Mouse (Mus musculus): ENCODE measurements around the gene Cacna1a.

Gene Cacna1a

DNA sequence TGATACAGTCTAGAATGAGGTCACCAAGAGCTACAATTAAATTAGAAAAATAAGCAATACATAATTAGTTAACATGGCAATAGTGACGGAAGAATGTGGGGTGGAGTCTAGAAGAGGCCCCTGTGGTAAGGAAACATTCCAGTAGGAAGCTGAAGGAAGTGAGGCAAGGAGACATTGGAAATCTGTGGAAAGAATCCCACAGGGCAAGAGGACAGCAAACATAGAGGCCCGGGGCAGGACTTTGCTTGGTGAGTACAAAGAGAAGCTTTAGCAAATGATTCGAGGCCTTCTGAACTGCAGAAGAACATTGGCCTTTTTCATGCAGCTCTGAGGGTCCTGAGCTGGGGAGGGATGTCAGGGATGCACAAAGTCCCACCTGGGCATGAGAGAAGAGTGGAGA, at the start of gene Cacna1a:
Cacna1a (plus strand) TSS at position 166 of the 400 bp plus-strand sequence.
- DNase-seq (ENCODE audit: low spot score in 2 of 2) = no peak

DNA sequence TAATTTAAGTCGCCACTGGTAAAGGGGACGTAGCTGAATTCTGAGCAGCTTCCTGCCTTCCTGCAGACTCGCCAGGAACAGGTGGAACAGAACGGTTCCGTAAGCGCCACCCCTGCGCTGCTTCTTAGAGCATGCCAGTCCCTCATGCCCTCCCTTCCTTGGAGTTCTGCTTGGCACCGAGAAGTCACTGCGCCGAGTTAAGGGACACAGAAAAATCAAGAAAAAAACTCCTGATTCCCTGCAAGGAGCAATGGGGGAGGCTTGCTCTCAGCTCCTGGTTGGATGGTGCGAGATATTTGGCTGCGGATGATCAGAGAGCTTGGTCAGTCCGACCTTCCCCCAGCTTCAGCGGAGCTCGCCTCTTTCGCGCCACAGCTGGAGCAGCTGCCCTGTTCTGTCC, 49.7 kb upstream of the Cacna1a start:
- no peak for DNase-seq (ENCODE audit: low spot score in 2 of 2)

DNA sequence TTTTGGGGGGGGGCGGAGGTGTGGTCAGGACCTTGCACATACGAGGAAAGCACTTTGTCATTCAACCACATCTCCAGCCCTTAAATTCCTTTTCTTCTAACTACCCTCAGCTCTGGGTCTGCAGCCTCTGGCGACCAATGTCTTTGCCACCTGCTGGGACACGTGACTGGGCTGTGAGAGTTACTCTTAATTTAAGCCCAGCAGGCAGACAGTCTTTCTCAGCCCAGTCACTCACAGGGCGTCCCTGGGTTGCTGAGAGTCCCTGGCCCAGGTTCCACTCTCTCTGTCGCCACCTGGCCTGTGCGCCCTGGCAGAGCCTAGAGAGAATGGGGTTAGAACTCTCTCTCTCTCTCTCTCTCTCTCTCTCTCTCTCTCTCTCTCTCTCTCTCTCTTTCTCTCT, 48.9 kb upstream of the Cacna1a start:
- DNase-seq (ENCODE audit: low spot score in 2 of 2) = no peak

DNA sequence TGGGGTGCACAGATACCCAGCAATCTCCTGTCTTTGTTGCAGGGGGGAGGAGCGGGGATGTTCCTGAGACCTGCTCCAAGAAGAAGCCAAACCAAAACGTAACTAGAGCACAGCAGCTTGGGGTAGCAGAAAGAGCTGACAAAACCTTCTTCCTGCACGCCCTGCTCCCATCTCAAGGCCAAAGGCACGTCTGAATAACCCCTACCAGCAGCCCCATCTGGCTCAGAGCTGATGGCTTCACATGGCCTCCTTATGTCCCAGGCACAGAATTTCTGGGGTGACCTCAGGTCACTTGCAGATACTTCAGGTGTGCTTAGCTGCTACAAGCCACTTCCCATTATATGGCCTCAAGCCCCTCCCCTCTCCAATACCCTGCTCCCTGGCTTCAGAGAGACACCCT, 48.4 kb upstream of the Cacna1a start:
- no peak for DNase-seq (ENCODE audit: low spot score in 2 of 2)

DNA sequence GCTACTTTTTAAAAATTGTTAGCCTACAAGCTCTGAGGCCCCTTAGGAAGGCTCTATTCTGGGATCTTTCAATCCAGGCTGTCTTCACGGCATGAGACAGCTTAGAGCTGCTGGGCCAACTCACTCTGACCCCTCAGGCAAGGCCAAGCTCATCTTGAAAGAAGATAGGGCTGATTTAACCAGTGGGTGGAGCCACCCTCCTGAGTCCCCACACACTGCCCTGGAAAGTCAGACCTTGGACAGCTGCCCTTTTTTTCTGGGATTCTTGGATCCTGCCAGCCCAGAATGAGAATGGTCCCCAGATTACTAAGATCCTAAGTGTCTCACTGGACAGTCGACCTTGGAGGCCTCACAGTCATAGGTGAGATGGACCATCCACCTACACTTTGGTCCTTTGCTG, 47.6 kb upstream of the Cacna1a start:
- DNase-seq (ENCODE audit: low spot score in 2 of 2) = no peak

DNA sequence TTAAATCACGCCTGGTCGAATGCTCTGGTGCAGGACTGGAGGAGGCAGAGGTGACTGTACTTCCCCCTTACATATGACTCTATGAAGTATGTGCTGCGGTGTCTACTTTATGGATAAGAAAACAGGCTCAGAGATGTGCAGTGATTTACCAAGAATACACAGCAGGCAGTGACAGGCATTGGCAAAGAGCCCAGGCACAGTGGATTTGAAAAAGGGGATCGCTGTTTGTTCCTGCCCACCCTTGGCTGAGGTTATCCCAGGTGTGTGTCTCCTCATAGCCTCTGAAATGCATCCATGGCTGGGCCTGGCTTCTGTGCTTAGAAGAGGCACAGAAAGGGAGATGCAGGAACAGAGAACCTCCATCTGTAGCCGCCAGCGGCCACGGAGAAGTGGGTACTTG, 42.7 kb upstream of the Cacna1a start:
- DNase-seq (ENCODE audit: low spot score in 2 of 2) = no peak

DNA sequence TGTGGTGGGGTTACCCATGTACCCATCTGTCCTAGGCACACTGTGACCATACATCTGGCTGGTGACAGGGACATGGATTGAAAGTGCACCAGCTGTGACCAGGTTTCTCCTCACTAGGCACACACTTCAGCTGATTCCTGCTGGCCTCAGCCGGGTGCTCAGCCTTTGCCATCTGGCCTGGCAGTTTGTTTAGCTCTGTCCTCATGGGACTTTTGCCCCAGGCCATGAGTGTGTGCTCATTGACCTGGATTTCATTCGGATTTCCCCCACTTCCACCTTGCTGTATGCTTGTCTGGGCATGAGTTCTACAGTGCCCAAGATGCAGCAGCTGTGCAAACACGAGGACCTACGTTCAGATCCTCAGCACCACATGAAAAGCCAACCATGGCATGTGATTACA, 41.8 kb upstream of the Cacna1a start:
- DNase-seq (ENCODE audit: low spot score in 2 of 2) = no peak

DNA sequence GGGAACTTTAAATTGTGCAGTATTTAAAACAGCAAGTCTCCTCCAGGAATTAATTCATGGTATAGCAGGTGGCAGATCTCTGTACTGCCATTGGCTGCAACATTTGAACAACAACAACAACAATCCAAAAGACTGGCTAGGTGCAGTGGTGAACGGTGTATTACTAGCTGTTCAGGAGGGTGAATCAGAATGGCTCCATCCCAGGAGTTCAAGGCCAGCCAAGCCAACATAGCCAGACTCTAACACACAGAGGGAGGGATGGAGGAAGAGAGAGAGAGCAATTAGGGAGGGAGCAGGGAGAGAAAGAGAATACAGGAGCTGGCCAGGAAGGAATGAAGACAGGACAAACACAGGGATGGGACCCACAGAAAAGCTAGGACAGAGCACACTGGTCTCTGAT, 38.7 kb upstream of the Cacna1a start:
- DNase-seq (ENCODE audit: low spot score in 2 of 2) = no peak

DNA sequence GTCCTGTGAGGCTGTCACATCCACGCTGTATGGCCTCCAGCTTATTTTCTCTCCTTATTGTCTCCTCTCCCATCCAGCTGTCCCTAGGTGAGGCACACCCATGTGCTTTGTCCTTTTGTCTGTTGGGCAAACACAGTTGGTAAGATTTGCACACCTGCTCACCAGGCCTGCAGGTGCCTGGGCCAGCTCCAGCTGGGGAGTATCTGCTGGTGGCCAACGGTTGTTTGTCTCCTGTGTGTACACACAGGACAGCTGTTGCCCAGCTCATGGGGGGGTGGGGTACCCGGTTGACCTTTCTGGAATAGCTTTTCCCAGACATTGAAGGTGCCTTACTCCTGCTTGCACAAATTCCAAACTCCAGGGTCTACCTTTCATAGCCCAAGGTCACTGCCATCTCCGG, 37.3 kb upstream of the Cacna1a start:
- DNase-seq (ENCODE audit: low spot score in 2 of 2) = no peak

DNA sequence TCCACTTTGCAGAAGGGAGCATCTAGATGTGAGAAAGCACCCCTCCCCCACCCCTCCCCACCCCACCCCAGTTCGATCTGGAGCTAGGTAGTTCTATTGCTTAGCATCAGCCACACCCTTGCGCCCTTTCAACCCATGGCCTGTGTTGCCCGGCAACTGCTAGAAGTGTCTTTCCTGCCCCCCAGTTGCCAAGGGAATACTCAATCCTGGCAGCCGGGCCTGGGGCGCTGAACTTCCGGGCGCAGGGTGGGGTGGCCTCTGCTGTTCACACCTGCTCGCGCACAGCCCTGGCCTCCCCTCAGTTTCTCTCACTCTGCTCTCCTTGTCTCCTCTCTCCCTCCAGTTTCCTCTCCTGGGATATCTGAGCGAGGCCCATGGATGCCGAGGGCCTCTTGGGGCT, 31.8 kb upstream of the Cacna1a start:
- no peak for DNase-seq (ENCODE audit: low spot score in 2 of 2)

DNA sequence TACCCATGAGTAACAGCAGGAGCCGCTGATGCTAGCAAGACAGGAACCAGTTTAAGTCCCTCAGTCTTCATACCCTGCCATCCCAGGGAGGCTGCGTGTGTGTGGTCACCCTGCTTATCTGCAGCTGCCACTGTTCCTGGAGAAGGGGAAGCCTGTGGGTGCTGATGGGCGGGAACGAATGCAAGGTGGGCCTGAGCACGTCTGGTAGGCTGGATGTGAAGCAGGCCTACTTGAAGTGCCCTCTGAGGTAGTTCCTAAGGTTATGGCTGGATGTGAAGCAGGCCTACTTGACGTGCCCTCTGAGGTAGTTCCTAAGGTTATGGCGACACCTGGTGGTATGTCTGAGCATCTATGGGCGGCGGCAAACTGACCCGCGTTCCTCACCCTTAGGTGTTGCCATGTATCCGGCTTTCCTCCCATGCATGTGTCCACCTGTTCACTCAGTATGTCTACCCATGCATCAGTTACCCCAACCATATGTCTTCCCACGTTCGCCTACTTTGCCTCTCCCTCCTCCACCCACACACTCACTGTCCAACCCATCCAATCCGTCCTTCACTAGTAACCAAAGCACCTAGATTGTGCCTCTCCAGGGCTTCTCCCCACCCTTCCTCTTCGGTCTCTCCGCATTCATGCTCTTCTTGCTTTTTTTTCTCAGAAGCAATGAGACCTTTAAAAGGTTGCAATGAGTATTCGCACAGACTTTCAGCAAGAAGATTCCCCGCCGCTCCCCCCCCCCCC, 30.4 kb upstream of the Cacna1a start:
- peak; percentile 53 to 59 for DNase-seq (ENCODE audit: low spot score in 2 of 2)

DNA sequence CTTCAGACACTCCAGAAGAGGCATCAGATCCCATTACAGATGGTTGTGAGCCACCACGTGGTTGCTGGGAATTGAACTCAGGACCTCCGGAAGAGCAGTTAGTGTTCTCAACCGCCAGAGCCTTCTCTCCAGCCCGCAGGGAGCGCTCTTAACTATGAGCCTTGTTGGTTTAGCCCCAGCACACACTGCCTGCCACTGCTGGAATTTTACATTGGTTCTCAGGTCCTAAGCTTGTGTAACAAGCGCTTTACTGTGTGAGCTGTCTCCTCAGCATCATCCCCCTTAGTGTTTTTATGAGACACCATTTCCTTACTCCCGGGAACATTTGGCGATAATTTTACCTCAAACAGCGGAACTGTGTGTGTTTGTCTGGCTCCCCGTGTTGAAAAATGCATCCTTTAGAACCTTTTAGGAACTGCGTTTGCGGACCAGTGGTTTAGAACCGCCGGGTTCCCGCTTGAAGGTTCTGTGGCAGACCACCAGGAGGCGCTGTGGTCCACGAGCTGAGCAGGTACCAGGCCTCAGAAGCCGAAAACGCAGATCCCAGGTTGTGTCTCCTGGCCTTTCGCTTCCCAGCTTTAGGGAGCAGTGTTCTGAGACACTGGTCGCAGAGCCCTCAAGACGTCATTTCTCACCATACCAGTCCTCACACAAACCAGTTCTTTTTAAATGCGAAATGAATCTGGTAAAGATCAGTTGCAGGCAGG, 24.7 kb upstream of the Cacna1a start:
- DNase-seq (ENCODE audit: low spot score in 2 of 2) = peak; percentile 10 to 28

DNA sequence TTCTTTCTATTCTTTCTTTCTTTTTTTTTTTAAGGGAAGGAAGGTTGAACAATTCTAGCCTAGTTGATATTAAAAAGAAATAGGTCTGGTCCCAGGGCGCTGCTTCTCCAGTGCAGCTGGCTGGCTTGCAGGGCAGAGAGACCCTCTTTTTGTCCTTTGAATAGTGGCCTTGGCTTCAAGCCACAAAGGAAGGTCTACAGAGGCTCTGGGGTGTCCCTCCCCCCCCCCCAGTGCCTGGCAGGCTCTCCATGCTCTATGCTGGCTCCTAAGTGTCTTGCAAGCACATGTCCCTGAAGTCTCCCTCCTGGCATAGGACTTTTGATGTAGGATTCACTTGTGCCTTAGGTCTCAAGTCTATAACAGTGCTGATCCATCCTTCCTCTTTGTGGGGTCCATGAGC, 23.0 kb upstream of the Cacna1a start:
- no peak for DNase-seq (ENCODE audit: low spot score in 2 of 2)

DNA sequence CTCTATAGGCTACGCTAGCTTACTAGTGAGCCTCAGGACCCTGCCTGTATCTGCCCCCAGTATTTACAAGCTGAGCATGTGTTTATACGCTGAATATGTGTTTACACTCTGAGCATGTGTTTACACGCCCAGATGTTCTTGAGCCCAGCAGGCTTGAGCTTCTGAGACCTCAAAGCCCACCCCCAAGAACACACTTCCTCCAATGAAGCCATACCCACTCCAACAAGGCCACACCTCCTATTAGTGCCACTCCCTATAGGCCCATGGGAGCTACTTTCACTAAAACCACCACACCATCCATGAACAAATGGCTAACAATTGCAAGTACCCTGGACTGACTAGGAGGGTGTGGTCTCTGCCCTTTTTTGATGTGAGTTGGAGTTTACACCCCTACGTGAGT, 17.3 kb upstream of the Cacna1a start:
- DNase-seq (ENCODE audit: low spot score in 2 of 2) = no peak

DNA sequence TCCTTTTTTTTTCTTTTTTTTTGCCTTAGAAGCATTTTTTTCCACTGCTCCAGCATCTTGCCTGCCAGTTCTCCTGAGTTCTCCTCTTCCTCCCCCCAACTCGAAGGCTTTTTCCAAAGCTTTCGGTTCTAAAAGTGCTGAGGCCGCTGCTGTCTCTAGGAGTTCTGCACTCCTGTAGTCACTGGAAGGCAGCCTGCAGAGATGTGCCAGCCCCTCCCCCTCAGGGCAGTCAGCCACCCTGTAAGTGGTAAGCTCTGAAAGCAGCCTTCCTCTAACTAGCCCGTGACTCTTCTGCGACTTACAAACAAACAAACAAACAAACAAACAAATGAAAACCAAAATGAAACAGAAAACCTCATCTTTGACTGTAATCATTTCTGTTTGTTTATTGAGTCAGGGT, 13.2 kb upstream of the Cacna1a start:
- DNase-seq (ENCODE audit: low spot score in 2 of 2) = no peak

DNA sequence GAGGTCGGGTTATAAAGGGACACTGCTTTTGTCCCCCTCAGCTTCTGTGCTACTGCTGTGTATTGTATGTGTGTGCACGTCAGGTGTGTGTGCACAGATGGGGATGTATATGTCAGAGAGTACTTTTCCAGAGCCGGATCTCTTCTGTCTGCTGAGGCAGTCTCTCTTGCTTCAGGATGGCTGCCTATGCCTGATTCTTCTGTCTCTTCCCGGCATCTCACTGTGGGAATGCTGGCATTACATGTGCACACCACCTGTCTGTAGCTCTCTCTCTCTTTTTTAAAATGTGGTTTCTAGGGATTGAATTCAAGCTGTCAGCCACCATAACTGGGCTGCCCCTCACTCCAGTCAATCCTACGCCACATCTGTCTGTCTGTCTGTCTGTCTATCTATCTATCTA, 12.4 kb upstream of the Cacna1a start:
- DNase-seq (ENCODE audit: low spot score in 2 of 2) = no peak

DNA sequence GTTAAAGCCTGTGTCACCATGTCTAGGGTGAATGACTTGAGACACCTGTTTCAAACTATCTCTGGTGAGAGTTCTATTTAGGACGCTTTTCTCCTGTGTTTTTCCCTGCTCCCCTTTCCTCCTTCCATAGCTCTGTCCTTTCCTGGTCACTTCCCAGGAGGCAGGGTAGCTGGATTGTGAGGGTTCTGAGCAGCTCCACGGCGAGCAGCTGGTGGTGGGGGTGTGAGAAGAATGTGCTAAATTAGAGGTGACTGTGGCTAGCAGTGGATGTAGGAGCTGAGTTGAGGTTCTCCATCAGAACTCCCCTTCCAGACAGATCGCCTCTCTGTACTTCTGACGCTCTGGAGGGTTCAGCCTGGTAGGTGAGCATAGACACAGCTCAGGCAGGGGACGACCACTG, 11.7 kb upstream of the Cacna1a start:
- DNase-seq (ENCODE audit: low spot score in 2 of 2) = no peak

DNA sequence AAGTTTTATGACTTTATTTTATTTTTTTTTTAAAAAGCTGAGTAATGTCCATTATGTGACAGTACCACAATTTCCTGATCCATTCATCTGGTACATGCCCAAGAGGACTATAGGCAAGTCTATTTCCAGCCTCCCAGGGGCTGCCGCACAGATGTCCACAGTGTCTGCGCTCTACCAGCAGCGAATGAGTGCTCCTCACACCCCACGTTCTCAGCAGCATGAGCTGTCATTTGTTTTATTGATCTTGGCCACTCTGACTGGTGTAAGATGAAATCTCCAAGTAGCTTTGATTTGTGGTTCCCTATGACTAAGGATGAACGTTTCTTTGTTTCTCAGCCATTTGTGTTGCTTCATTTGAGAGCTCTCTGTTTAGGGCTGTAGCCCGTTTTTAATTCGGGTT, 6.6 kb upstream of the Cacna1a start:
- no peak for DNase-seq (ENCODE audit: low spot score in 2 of 2)

DNA sequence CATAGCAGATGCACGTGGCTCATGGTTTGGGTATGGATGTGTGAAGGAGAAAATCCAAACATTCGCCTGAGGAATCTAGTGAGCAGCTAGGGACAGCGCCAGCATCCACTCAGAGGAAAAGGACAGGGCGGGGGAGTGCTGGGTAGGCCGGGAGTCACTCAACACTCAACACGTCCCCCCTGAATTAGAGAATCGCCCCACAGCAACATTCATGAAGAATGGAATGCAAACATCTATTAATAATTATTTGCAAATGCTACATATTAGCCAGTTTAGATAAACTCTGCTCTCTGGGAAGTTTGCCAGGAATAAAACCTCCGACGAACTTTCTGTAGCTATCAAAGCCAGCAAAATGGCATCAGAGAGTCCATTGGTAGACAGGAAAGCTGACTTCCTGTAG, 533 bp downstream of the Cacna1a start:
- DNase-seq (ENCODE audit: low spot score in 2 of 2) = no peak

DNA sequence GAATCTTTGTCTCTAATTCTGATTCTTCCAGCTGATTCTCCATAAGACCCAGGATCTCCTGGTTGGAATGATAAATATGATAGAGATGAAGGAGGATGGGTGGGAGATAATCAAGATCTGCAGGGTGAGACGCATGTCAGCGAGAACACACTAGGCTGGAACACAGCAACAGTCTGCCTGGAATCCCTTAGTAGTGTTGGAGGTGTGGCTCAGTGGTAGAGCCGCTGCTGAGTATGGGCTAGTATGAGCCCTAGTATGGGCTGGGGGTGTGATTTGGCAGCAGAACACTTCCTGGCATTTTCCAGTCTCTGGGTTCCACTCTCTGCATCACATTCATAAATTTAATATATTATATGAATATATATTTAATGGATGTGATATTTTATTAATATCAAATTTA, 933 bp downstream of the Cacna1a start:
- DNase-seq (ENCODE audit: low spot score in 2 of 2) = no peak

DNA sequence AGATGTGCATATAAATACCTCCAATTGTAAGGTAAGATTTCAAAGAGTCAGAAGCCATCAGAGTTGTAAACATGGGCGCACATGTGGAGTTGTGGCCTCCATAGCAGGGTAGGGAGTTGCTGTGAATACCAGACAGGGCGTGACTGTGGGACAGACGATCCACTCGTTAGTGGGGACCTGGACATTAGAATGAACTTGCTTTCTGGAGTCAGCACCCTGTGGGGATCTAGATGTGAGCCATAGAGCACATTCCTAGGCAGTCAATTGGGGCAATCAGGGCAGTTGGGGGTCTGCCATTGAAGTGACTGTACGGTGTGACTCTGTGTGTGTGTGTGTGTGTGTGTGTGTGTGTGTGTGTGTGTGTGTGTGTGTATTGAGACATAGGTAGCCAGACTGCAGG, 3.4 kb downstream of the Cacna1a start:
- DNase-seq (ENCODE audit: low spot score in 2 of 2) = no peak

DNA sequence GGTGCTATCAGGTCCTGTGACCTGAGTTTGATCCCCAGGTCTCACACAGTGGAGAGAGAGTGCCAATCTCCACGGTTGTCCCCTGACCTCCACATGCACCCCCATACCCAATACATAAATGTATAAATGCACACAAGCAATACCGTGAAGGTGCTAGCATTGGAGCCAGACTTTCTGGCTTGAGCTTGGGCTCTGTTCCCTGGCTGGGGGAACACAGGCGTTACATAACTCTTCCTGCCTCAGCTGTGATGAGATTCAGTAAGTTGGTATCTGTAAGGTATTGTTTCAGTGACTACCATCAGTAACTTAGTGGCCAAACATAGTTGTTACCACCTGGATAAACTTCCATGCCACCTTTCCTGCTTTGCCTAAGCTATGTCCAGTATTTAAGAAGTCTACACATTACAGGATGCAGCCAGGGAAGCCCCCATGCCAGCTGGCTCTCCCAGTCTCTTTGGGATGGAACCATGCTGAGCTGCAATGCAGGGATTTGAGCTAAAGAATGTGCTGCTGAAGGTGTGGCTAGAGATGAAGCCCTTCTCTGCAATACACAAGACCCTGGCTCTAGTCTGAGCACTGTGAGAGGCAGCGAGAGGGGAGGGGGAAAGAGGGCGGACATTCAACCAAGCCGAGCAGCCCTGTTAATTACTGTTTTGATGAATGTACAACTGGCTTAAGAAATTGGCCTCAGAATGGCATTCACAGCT, 7.7 kb downstream of the Cacna1a start:
- no peak for DNase-seq (ENCODE audit: low spot score in 2 of 2)

Measured in spleen, postnatal 36 days (tissue).